Mouse (Mus musculus) bone marrow, adult 2 months (tissue): ENCODE measurements around the gene 4930583I09Rik.

Experiments used
- CTCF ChIP-seq: fragments of 200-500 bp; IDR thresholded peaks from 2 replicates; pipeline ENCODE4 v1.5.1; 2011; ENCODE audit warnings: low read length, control low read depth; ENCODE audit not compliant: control insufficient read depth, insufficient read depth
- POLR2A ChIP-seq: fragments of 200-500 bp; IDR thresholded peaks from 2 replicates; pipeline ENCODE4 v1.6.1; 2011; ENCODE audit warnings: low read depth, mild to moderate bottlenecking, control low read depth, low read length, borderline replicate concordance; ENCODE audit not compliant: control insufficient read depth

DNA sequence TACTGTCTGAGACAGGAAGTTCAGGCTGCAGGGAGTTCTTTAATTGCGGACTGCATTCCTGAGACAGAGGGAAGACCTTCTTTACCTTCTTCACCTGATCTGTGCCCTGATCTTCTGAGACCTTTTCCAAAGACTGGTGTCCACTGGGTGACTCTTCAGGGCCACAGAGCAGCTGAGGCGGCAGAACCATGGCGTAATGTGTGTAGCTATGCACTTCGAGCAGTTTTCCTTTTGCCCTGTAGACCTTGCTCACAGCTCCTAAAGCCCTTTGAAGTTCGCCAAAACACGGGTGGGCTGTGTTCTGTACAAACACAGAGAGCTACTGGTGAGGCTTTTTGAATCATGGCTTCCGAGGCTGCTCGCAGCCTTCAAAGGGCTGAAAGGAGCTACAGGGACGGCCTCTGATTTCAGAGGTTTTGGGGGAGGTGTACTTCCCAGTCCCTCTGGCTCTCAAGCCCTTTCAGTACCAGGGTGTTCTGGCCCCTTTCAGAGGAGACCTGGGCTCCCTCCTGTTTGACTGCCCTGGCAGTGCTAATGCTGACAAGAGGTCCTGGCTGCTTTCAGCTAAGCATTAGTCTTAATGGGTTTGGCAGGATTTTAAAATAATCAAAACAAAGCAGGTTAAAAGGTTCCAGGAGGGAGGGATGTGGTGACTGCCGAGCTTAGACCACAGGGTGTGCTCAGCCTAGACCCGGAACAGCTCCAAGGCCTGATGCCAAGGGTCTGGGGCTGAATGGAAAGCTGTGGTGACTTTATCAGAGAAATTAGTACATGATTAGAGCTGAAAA, 33.5 kb downstream of the 4930583I09Rik start:
- TF ChIP-seq POLR2A: no peak
- no peak for TF ChIP-seq CTCF
